Mouse (Mus musculus): ENCODE results near the gene Pard3. TPM values are rescaled to one million over a fixed set of nuclear protein-coding genes. Genes with fewer than 3 reads are reported as not detected.

The Pard3 gene
- total RNA-seq, 2 experiments from 2014 or later: 28.8 to 31.5 TPM

- intact Hi-C loops (cut with DNase I): no loop called here
- no peak for DNase-seq
These were observed 107.2 kb downstream of the Pard3 start for GRCm38 (mm10) chr8:127170930-127171329.

GRCm38 (mm10) chr8:127173483-127173882, 109.8 kb downstream of the Pard3 start:
- DNase-seq: no peak
- intact Hi-C loops (cut with DNase I): no loop called here

GRCm38 (mm10) chr8:127174411-127174810, 110.7 kb downstream of the Pard3 start:
- intact Hi-C loops (cut with DNase I): no loop called here
- DNase-seq: no peak

- intact Hi-C loops (cut with DNase I): loop anchor here (5.0 kb wide), 1 partner anchor 113 kb away; the partner anchor contains the start of gene Pard3
These were observed 111.6 kb downstream of the Pard3 start for GRCm38 (mm10) chr8:127175160-127175836.

GRCm38 (mm10) chr8:127178634-127179033, 114.9 kb downstream of the Pard3 start:
- DNase-seq: peak; percentile 14 to 59
- intact Hi-C loops (cut with DNase I): loop anchor here (1.0 to 5.0 kb wide), 3 partner anchors 39 to 192 kb away; partner anchors contain the start of gene Pard3

More at GRCm38 (mm10) chr8:127175160-127175836, 111.6 kb downstream of the Pard3 start:
- DNase-seq: no peak

GRCm38 (mm10) chr8:127181246-127181645, 117.6 kb downstream of the Pard3 start:
- intact Hi-C loops (cut with DNase I): no loop called here
- DNase-seq: no peak

- no peak for DNase-seq
- intact Hi-C loops (cut with DNase I): no loop called here
These were observed 118.4 kb downstream of the Pard3 start for GRCm38 (mm10) chr8:127182065-127182464.

GRCm38 (mm10) chr8:127183533-127183932, 119.8 kb downstream of the Pard3 start:
- intact Hi-C loops (cut with DNase I): no loop called here
- no peak for DNase-seq

GRCm38 (mm10) chr8:127184025-127184424, 120.3 kb downstream of the Pard3 start:
- intact Hi-C loops (cut with DNase I): no loop called here
- DNase-seq: peak in 1 of 2 experiments; percentile 19

- no peak for DNase-seq
- intact Hi-C loops (cut with DNase I): loop anchor here (5.0 kb wide), 1 partner anchor 1306 kb away; no protein-coding TSS in a partner anchor
These were observed 122.2 kb downstream of the Pard3 start for GRCm38 (mm10) chr8:127185897-127186296.

- DNase-seq: no peak
- intact Hi-C loops (cut with DNase I): loop anchor here (5.0 kb wide), 1 partner anchor 1304 kb away; no protein-coding TSS in a partner anchor
These were observed 125.0 kb downstream of the Pard3 start for GRCm38 (mm10) chr8:127188671-127189070.

GRCm38 (mm10) chr8:127190350-127190749, 126.7 kb downstream of the Pard3 start:
- intact Hi-C loops (cut with DNase I): loop anchor here (2.0 to 10.0 kb wide), 5 partner anchors 142 to 1170 kb away; no protein-coding TSS in a partner anchor
- peak; percentile 53 to 72 for DNase-seq

GRCm38 (mm10) chr8:127191387-127191786, 127.7 kb downstream of the Pard3 start:
- intact Hi-C loops (cut with DNase I): loop anchor here (2.0 to 10.0 kb wide), 5 partner anchors 141 to 1169 kb away; no protein-coding TSS in a partner anchor
- DNase-seq: peak; percentile 51 to 75

- DNase-seq: no peak
- intact Hi-C loops (cut with DNase I): loop anchor here (2.0 to 10.0 kb wide), 5 partner anchors 140 to 1169 kb away; no protein-coding TSS in a partner anchor
These were observed 128.1 kb downstream of the Pard3 start for GRCm38 (mm10) chr8:127191824-127192223.

- intact Hi-C loops (cut with DNase I): loop anchor here (5.0 to 10.0 kb wide), 4 partner anchors 140 to 832 kb away; no protein-coding TSS in a partner anchor
These were observed 128.6 kb downstream of the Pard3 start for GRCm38 (mm10) chr8:127192331-127192730.

GRCm38 (mm10) chr8:127193375-127193774, 129.7 kb downstream of the Pard3 start:
- no peak for DNase-seq
- intact Hi-C loops (cut with DNase I): loop anchor here (5.0 to 10.0 kb wide), 4 partner anchors 139 to 831 kb away; no protein-coding TSS in a partner anchor

More at GRCm38 (mm10) chr8:127192331-127192730, 128.6 kb downstream of the Pard3 start:
- no peak for DNase-seq

- DNase-seq: no peak
- intact Hi-C loops (cut with DNase I): loop anchor here (5.0 to 10.0 kb wide), 4 partner anchors 137 to 830 kb away; no protein-coding TSS in a partner anchor
These were observed 131.2 kb downstream of the Pard3 start for GRCm38 (mm10) chr8:127194786-127195407.

GRCm38 (mm10) chr8:127196505-127197265, 133.0 kb downstream of the Pard3 start:
- intact Hi-C loops (cut with DNase I): loop anchor here (10.0 kb wide), 2 partner anchors 228 to 828 kb away; no protein-coding TSS in a partner anchor
- no peak for DNase-seq

- DNase-seq: no peak
- intact Hi-C loops (cut with DNase I): no loop called here
These were observed 143.8 kb downstream of the Pard3 start for GRCm38 (mm10) chr8:127207455-127207854.

- no peak for DNase-seq
- intact Hi-C loops (cut with DNase I): no loop called here
These were observed 146.9 kb downstream of the Pard3 start for GRCm38 (mm10) chr8:127210621-127211020.

Measured in heart, postnatal 14 days (tissue).